Mouse (Mus musculus) kidney, adult 2 months (tissue): ENCODE measurements around the gene Desi1. TPM values are rescaled to one million over a fixed set of nuclear protein-coding genes. Genes with fewer than 3 reads are reported as not detected.

Source experiments
- DNase-seq: peaks from one replicate; pipeline ENCODE4 v3.0.0; 2021
- H3K27ac ChIP-seq: fragments of 200-500 bp; 2 replicates; pipeline ENCODE4 v1.5.1; 2012; ENCODE audit warnings: low read depth, low read length, control low read depth, inconsistent platforms; ENCODE audit not compliant: insufficient read depth
- H3K27me3 ChIP-seq: fragments of 200-500 bp; replicated peaks from 2 replicates; pipeline ENCODE4 v1.6.1; 2012; ENCODE audit warnings: mild to moderate bottlenecking, moderate library complexity, low read length, inconsistent platforms; ENCODE audit not compliant: control insufficient read depth, insufficient read depth
- H3K36me3 ChIP-seq: fragments of 200-500 bp; 2 replicates; pipeline ENCODE4 v1.6.1; 2012; ENCODE audit warnings: mild to moderate bottlenecking, moderate library complexity, low read length, inconsistent platforms; ENCODE audit not compliant: control insufficient read depth, insufficient read depth
- H3K4me1 ChIP-seq: fragments of 200-500 bp; 2 replicates; pipeline ENCODE4 v1.6.1; 2011; ENCODE audit warnings: low read length; ENCODE audit not compliant: control insufficient read depth, insufficient read depth
- H3K4me3 ChIP-seq: fragments of 200-500 bp; 2 replicates; pipeline ENCODE4 v1.5.1; 2011; ENCODE audit warnings: mild to moderate bottlenecking, low read depth, low read length, control low read depth; ENCODE audit not compliant: insufficient read depth
- CTCF ChIP-seq: fragments of 200-500 bp; conservative IDR thresholded peaks from 2 replicates; pipeline ENCODE4 v1.5.1; 2011; ENCODE audit warnings: low read depth, mild to moderate bottlenecking, control low read depth, low read length, moderate library complexity, mixed read lengths; ENCODE audit not compliant: insufficient read depth, insufficient read length
- POLR2A ChIP-seq: fragments of 200-500 bp; IDR thresholded peaks from one replicate; pipeline ENCODE4 v1.6.1; 2011; ENCODE audit warnings: low read depth, low read length, control low read depth
- WGBS: fragments of 180-500 bp; shearing (Covaris S2); methylation state at CpG from one replicate; pipeline ENCODE4 v1.1.7; 2018; 5-methylcytosine and 5-hydroxymethylcytosine counted together
- polyA plus RNA-seq: library from polyadenylated mRNA; depleted of rRNA; stranded (reverse); fragments of >200 nt; gene quantifications from 2 replicates; pipeline ENCODE4 v1.2.3, GENCODE M21; 2012; rRNA removed

The Desi1 gene
- polyA plus RNA-seq, 1 experiment = 29.8 TPM

DNA sequence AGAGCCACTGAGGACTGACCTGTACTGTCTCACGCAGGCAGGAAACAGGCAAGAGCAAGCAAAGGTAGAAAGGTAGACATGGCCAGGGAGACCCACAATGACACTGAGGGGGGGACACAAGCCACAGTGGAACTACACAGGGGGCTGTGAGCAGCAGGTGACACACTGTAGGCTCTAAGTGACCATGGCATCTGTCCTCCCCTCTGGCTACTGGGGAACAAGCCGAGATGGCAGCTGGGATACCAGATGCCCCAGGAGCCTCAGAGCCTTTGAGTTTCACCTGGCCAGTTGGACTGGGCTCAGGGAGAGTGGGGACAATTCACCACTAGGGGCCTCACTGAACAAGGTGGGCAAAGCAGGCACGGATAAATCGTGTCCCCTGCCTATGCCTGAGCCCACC, 81.4 kb downstream of the Desi1 start:
- no peaks in the 10 kb centered on the region; the same call in 1 of the 2 replicates for H3K36me3 ChIP-seq
- H3K27me3 ChIP-seq = no peaks in the 10 kb centered on the region
- H3K4me1 ChIP-seq = no peaks in the 10 kb centered on the region; the same call in 1 of the 2 replicates
- TF ChIP-seq POLR2A (no peak), CTCF (no peak)
- DNase-seq = no peak
- H3K27ac ChIP-seq = no peak overlapping the region
- no peak overlapping the region for H3K4me3 ChIP-seq
- 90% methylated on average over 4 of the region's 4 CpGs for WGBS

DNA sequence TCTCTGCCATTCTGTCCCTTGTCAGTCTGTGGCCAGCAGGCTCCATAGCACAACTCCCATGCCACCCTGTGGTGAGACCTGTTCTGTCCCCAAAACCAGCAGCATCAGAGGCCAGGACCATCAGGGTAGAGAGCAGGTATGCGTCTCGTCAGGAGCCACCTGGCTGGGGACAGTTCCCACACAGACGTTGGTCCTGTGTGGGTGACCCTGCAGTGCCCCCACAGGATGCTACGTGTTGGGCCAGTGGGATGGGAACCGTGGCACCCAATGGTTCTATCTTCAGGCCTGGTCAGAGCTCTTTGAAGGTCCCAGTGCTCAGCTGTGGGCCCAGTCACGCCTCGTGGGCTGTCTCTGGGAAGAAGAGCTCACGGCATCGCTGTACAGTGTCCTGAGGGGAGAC, 82.5 kb downstream of the Desi1 start:
- H3K36me3 ChIP-seq = no peaks in the 10 kb centered on the region; the same call in 1 of the 2 replicates

DNA sequence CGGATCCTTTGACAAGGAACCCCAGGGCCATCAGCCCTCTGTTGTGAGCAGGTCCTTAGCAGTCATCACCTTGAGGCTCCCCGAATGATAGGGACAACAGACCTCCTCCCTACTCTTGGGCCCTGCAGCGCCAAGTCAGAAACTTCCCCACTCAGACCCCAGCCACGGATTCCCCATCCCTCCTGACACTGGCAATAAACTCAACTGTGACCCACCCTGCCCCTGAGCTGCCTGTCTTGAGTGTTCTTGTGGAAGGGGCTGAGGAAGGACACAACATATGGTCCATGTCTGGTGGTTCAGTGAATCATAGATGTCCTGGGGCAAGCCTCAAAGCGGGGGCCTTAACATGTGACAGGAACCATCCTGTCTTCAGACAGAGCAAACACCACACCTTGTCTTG, 82.9 kb downstream of the Desi1 start:
- no peaks in the 10 kb centered on the region; the same call in 1 of the 2 replicates for H3K4me1 ChIP-seq
- TF ChIP-seq POLR2A (no peak), CTCF (no peak)
- WGBS = 83% methylated on average over 5 of the region's 5 CpGs
- no peak overlapping the region for H3K27ac ChIP-seq
- no peak overlapping the region for H3K4me3 ChIP-seq
- no peaks in the 10 kb centered on the region for H3K27me3 ChIP-seq
- no peak for DNase-seq
- no peaks in the 10 kb centered on the region; the same call in 1 of the 2 replicates for H3K36me3 ChIP-seq

More for the DNA sequence above, 82.5 kb downstream of the Desi1 start:
- H3K4me3 ChIP-seq = no peak overlapping the region
- no peak for DNase-seq
- TF ChIP-seq CTCF = 0 out of 2 replicates have a peak, but pooled peaks have one; percentile 9
- TF ChIP-seq POLR2A = no peak
- H3K27ac ChIP-seq = no peak overlapping the region
- no peaks in the 10 kb centered on the region; the same call in 1 of the 2 replicates for H3K4me1 ChIP-seq
- H3K27me3 ChIP-seq = no peaks in the 10 kb centered on the region
- 84% methylated on average over 9 of the region's 9 CpGs for WGBS

DNA sequence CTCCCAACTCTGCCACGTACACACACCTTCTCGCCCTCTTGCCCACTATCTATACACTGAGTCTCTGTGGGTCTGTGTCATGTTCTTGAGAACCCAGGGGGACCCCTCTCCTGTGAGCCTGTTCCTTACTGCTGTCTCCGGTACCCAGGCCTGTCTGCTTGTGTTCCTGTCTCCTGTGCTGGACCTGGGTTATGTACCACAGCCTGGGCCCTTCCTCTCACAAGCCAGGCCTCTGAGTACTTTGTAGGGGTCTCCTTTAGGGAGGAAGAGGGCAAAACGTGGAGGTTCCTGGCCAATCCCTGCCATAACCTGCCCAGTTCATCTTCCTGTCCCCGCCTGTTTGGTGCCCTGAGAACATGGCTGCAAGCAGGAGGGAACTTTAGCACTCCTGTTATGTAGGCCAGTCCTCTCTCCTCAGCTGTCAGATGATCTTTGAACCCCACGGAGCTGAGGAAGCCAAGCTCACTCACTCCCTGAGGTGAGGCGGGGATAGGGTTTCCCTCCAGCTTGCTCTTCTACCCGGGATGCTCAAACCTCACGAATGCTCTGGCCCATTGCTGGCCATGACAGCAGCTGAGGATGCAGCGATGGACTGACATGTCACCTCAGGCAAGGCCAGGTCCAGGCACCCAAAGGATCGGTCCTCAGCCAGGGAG, 84.1 kb downstream of the Desi1 start:
- 62% methylated on average over 11 of the region's 11 CpGs for WGBS
- TF ChIP-seq CTCF (no peak), POLR2A (no peak)
- no peaks in the 10 kb centered on the region; the same call in 1 of the 2 replicates for H3K4me1 ChIP-seq

DNA sequence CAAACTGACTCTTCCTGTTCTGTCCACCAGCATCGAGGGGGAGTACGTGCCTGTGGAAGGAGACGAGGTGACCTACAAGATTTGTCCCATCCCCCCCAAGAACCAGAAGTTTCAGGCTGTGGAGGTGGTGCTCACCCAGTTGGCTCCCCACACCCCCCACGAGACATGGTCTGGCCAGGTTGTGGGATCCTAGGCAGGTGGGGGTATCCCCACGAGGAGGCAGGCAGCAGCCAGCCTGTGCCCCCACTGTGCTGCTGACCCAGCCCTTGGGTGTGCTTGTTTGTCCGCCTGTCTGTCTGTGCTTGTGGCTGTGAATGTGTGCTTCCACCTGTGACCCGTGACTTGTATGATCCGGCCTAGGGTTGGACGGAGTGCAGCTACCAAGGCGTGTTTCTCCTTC, 84.6 kb downstream of the Desi1 start:
- Histone ChIP-seq H3K36me3 (no peaks in the 10 kb centered on the region), H3K4me3 (no peak overlapping the region), H3K27me3 (no peaks in the 10 kb centered on the region), H3K27ac (no peak overlapping the region; the same call in 1 of the 2 replicates), H3K4me1 (no peaks in the 10 kb centered on the region; the same call in 1 of the 2 replicates)
- no peak for TF ChIP-seq CTCF
- TF ChIP-seq POLR2A = no peak
- no peak for DNase-seq
- 68% methylated on average over 10 of the region's 10 CpGs for WGBS

More for the DNA sequence above, 84.1 kb downstream of the Desi1 start:
- no peaks in the 10 kb centered on the region for H3K27me3 ChIP-seq
- no peak overlapping the region; the same call in 1 of the 2 replicates for H3K27ac ChIP-seq
- peak; percentile 72 for DNase-seq
- H3K4me3 ChIP-seq = no peak overlapping the region
- H3K36me3 ChIP-seq = no peaks in the 10 kb centered on the region

DNA sequence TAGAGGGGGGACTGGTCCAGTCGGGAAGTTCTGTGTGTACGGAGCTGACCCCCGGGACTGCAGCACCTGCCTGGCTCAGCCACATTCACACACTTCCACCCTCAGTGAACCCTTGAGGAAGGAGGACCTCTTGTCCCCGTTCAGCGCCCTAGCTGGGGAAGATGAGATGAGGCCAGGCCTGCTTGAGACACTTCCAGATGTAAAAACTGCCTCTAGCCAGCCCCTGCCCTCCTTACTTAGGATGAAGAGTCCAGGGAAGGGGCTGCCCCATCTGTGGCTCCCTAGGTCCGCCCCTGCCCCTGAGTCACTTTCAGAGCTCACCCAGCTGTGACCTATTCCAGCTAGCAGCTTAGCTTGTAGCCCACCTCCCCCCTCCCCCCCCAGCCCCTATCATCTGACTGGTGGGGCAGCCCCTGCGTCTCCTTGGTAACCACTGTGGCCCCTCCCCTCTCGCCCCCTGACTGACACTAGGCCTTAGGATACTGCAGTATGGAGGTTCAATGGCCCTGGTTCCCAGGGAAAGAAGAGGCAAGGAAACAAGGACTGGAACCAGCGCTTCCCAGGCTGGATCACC, 90.4 kb downstream of the Desi1 start:
- H3K27me3 ChIP-seq = no peaks in the 10 kb centered on the region
- H3K4me1 ChIP-seq = no peaks in the 10 kb centered on the region
- no peak for TF ChIP-seq CTCF
- TF ChIP-seq POLR2A = no peak
- no peaks in the 10 kb centered on the region for H3K36me3 ChIP-seq
- DNase-seq = no peak
- no peak overlapping the region for H3K27ac ChIP-seq
- 43% methylated on average over 9 of the region's 9 CpGs for WGBS
- no peak overlapping the region for H3K4me3 ChIP-seq

Other genes starting within 250 kb of the Desi1 start
- 121 and 131 TPM in 2 replicates for gene Tef, start 231.4 kb downstream of the Desi1 start, polyA plus RNA-seq
- 31.6 and 40.3 TPM in 2 replicates for gene Tob2, start 175.1 kb downstream of the Desi1 start, polyA plus RNA-seq
- gene Phf5a, start 162.0 kb downstream of the Desi1 start, polyA plus RNA-seq = 33.5 and 47.4 TPM in 2 replicates
- 890 and 915 TPM in 2 replicates for gene Aco2, start 161.6 kb downstream of the Desi1 start, polyA plus RNA-seq
- 16.1 and 20.2 TPM in 2 replicates for gene Polr3h, start 107.6 kb downstream of the Desi1 start, polyA plus RNA-seq
- 5.6 and 6.0 TPM in 2 replicates for gene Csdc2, start 97.1 kb downstream of the Desi1 start, polyA plus RNA-seq
- 50.7 and 51.4 TPM in 2 replicates for gene Pmm1, start 72.9 kb downstream of the Desi1 start, polyA plus RNA-seq
- 0.08 and 0.15 TPM in 2 replicates for gene 1700029P11Rik, start 53.3 kb downstream of the Desi1 start, polyA plus RNA-seq
- 15.6 and 22.1 TPM in 2 replicates for gene Xrcc6, start 46.0 kb downstream of the Desi1 start, polyA plus RNA-seq
- 48.7 and 58.2 TPM in 2 replicates for gene Snu13, start 13.7 kb upstream of the Desi1 start, polyA plus RNA-seq
- gene 4930407I10Rik, start 25.3 kb upstream of the Desi1 start, polyA plus RNA-seq = 0.01 and 0.02 TPM in 2 replicates
- gene Mei1, start 36.1 kb upstream of the Desi1 start, polyA plus RNA-seq = not detected in 2 replicates
- gene Ccdc134, start 94.1 kb upstream of the Desi1 start, polyA plus RNA-seq = 6.9 and 7.5 TPM in 2 replicates
- 102 and 118 TPM in 2 replicates for gene Srebf2, start 113.3 kb upstream of the Desi1 start, polyA plus RNA-seq
- 0.08 and 0.09 TPM in 2 replicates for gene Shisa8, start 179.0 kb upstream of the Desi1 start, polyA plus RNA-seq
- 0.24 and 3.5 TPM in 2 replicates for gene Tnfrsf13c, start 190.5 kb upstream of the Desi1 start, polyA plus RNA-seq
- 2.2 and 2.3 TPM in 2 replicates for gene Cenpm, start 210.9 kb upstream of the Desi1 start, polyA plus RNA-seq
- gene 1500009C09Rik, start 218.5 kb upstream of the Desi1 start, polyA plus RNA-seq = 0.20 TPM in 1 of 2 replicates, not detected in the other
- 0.47 and 0.90 TPM in 2 replicates for gene Sept3, start 241.0 kb upstream of the Desi1 start, polyA plus RNA-seq